Mouse (Mus musculus): Measurements from ENCODE around the gene Cd3e. TPM values are rescaled to one million over a fixed set of nuclear protein-coding genes. Genes with fewer than 3 reads are reported as not detected.

Cd3e gene
- polyA plus RNA-seq, 1 experiment from 2014 or later, result not detected

DNA sequence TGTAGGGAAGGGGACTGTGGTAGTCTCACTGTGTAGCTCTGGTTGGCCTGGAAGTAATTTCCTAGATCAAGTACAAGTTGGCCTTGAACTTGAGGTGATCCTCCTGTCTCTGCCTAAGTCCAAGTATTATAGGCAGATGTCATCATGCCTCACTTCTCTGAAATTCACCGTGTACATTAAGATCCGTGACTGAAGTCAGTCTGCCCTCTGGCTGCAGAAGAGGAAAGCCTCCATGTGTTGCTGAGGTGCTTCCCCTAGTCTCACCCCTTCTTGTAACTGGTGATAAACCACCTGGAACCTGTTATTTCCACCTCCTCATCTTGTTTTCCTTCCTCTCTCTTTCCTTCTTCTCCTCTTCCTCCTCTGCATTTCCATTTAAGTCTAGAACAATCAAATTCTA, 5.5 kb upstream of the Cd3e start:
- 33% methylated on average over 2 of the region's 2 CpGs for WGBS
- DNase-seq (ENCODE audit: low spot score) (no peak), ATAC-seq (replicated peaks; ENCODE audit: insufficient number of reproducible peaks, low FRiP score, low TSS enrichment, low read depth) (no peak)
- no peak overlapping the region for H3K4me3 ChIP-seq (ENCODE audit: low read depth, low read length)
- H3K4me1 ChIP-seq (ENCODE audit: control insufficient read depth, insufficient read depth, low read length), result no peaks in the 10 kb centered on the region
- no peaks in the 10 kb centered on the region for H3K27me3 ChIP-seq (ENCODE audit: control insufficient read depth, insufficient read depth, low read length)
- H3K9me3 ChIP-seq (replicated peaks; ENCODE audit: control insufficient read depth, low read length), result no peaks in the 10 kb centered on the region
- no peak overlapping the region for H3K9ac ChIP-seq (replicated peaks; ENCODE audit: low read length)
- H3K27ac ChIP-seq (replicated peaks; ENCODE audit: low read depth, low read length), result no peak overlapping the region
- H3K36me3 ChIP-seq (replicated peaks; ENCODE audit: control insufficient read depth, insufficient read depth, low read depth, low read length), result no peaks in the 10 kb centered on the region
- H3K4me2 ChIP-seq (ENCODE audit: low read depth, low read length), result no peak overlapping the region

DNA sequence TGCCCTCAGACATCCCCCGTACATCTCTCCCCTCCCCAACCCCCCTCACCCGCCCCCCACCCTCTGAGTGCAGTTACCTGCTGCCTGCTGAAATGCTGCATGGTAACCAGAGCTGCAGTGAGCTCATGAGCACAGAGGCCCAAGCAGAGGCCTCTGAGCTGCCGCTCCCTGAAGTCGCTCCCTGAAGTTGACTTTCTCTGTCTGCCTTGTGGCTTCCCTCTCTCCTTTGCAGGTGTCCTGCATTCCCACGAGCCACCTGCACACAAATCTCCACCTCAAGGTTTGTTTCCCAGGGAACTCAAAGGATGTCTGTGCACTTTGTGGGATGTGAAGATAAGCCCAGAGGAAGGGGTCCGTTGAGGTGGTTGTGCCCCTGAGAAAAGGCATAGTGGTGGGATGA, 1.9 kb upstream of the Cd3e start:
- H3K4me3 ChIP-seq (ENCODE audit: low read depth, low read length), result no peak overlapping the region
- H3K36me3 ChIP-seq (replicated peaks; ENCODE audit: control insufficient read depth, insufficient read depth, low read depth, low read length), result no peaks in the 10 kb centered on the region
- H3K4me1 ChIP-seq (ENCODE audit: control insufficient read depth, insufficient read depth, low read length), result no peaks in the 10 kb centered on the region
- no peaks in the 10 kb centered on the region for H3K9me3 ChIP-seq (replicated peaks; ENCODE audit: control insufficient read depth, low read length)
- DNase-seq (ENCODE audit: low spot score), result no peak
- ATAC-seq (replicated peaks; ENCODE audit: insufficient number of reproducible peaks, low FRiP score, low TSS enrichment, low read depth), result no peak
- no peak overlapping the region for H3K4me2 ChIP-seq (ENCODE audit: low read depth, low read length)
- H3K9ac ChIP-seq (replicated peaks; ENCODE audit: low read length), result no peak overlapping the region
- no peak overlapping the region for H3K27ac ChIP-seq (replicated peaks; ENCODE audit: low read depth, low read length)
- H3K27me3 ChIP-seq (ENCODE audit: control insufficient read depth, insufficient read depth, low read length), result no peaks in the 10 kb centered on the region
- 52% methylated on average over 6 of the region's 6 CpGs for WGBS

DNA sequence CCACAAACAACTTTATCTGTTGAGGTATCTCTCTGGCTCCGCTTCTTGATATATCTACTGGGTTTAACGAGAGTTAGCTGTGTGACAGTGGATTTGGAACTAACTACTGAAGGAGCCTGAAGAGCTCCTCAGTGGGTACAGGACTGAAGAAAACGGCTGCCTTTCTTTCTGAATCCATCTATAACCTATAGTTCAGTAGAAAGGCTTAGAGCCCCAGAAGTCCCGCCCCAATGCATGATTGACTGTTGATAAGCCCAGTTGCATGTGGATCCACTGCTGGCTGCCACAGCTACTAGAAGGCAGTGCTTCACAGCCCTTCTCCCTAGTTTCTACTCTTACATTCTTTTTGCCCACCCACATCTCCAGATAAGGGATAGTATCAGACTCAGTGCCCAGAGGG, 1.0 kb upstream of the Cd3e start:
- Histone ChIP-seq H3K4me1 (ENCODE audit: control insufficient read depth, insufficient read depth, low read length) (no peaks in the 10 kb centered on the region), H3K9me3 (replicated peaks; ENCODE audit: control insufficient read depth, low read length) (no peaks in the 10 kb centered on the region), H3K9ac (replicated peaks; ENCODE audit: low read length) (no peak overlapping the region), H3K4me3 (ENCODE audit: low read depth, low read length) (no peak overlapping the region), H3K4me2 (ENCODE audit: low read depth, low read length) (no peak overlapping the region), H3K27me3 (ENCODE audit: control insufficient read depth, insufficient read depth, low read length) (no peaks in the 10 kb centered on the region), H3K27ac (replicated peaks; ENCODE audit: low read depth, low read length) (no peak overlapping the region), H3K36me3 (replicated peaks; ENCODE audit: control insufficient read depth, insufficient read depth, low read depth, low read length) (no peaks in the 10 kb centered on the region)
- ATAC-seq (replicated peaks; ENCODE audit: insufficient number of reproducible peaks, low FRiP score, low TSS enrichment, low read depth), result no peak
- DNase-seq (ENCODE audit: low spot score), result peak; percentile 2
- 78% methylated on average over 4 of the region's 4 CpGs for WGBS

DNA sequence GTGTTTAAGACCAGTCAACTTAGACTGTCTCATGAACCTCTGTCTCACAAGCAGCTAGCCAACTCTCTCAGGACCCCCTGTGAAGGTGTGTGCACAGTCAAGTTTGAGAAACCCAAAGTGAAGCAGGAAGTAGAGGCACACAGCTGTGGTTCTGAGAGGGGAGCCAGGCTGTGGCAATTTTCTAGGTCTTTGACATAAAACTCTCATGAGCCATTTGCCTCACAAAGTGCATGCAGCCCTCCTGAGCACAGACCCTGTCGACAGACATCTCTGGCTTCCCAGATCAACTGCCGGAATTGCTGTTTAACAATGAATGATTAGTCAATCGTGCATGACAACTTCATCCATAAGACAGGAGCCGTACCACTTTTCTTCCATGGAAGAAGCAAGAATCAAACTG, 1.1 kb downstream of the Cd3e start:
- 66% methylated on average over 4 of the region's 4 CpGs for WGBS
- ATAC-seq (replicated peaks; ENCODE audit: insufficient number of reproducible peaks, low FRiP score, low TSS enrichment, low read depth), result no peak

DNA sequence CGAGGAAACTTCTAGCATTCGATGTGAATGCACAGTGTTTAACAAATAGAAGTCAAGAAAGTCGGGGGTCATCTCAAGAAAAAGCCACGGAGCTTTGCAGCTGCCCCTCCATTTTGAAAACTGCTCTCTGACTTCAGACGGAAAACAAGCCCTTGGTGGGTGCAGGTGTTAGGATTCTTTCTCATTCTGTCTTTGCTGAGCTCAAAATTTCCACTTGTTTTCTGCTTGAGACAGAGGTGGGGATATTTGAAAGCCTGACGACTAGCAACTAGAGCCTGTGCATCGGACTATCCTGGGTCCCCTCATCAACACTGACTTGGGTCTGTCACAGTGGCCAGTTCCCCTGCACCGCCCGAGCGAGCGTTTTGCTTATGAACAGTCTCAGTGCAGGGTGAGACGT, 2.0 kb downstream of the Cd3e start:
- Histone ChIP-seq H3K27ac (replicated peaks; ENCODE audit: low read depth, low read length) (no peak overlapping the region), H3K4me3 (ENCODE audit: low read depth, low read length) (no peak overlapping the region), H3K36me3 (replicated peaks; ENCODE audit: control insufficient read depth, insufficient read depth, low read depth, low read length) (no peaks in the 10 kb centered on the region), H3K9ac (replicated peaks; ENCODE audit: low read length) (no peak overlapping the region), H3K4me2 (ENCODE audit: low read depth, low read length) (no peak overlapping the region), H3K27me3 (ENCODE audit: control insufficient read depth, insufficient read depth, low read length) (no peaks in the 10 kb centered on the region), H3K9me3 (replicated peaks; ENCODE audit: control insufficient read depth, low read length) (no peaks in the 10 kb centered on the region), H3K4me1 (ENCODE audit: control insufficient read depth, insufficient read depth, low read length) (no peaks in the 10 kb centered on the region)
- WGBS, result 81% methylated on average over 12 of the region's 12 CpGs
- DNase-seq (ENCODE audit: low spot score) (no peak), ATAC-seq (replicated peaks; ENCODE audit: insufficient number of reproducible peaks, low FRiP score, low TSS enrichment, low read depth) (no peak)

More for the DNA sequence above, 1.1 kb downstream of the Cd3e start:
- no peaks in the 10 kb centered on the region for H3K4me1 ChIP-seq (ENCODE audit: control insufficient read depth, insufficient read depth, low read length)
- H3K27ac ChIP-seq (replicated peaks; ENCODE audit: low read depth, low read length), result no peak overlapping the region
- H3K36me3 ChIP-seq (replicated peaks; ENCODE audit: control insufficient read depth, insufficient read depth, low read depth, low read length), result no peaks in the 10 kb centered on the region
- no peak overlapping the region for H3K9ac ChIP-seq (replicated peaks; ENCODE audit: low read length)
- H3K9me3 ChIP-seq (replicated peaks; ENCODE audit: control insufficient read depth, low read length), result no peaks in the 10 kb centered on the region
- DNase-seq (ENCODE audit: low spot score), result no peak
- H3K27me3 ChIP-seq (ENCODE audit: control insufficient read depth, insufficient read depth, low read length), result no peaks in the 10 kb centered on the region
- H3K4me3 ChIP-seq (ENCODE audit: low read depth, low read length), result no peak overlapping the region
- no peak overlapping the region for H3K4me2 ChIP-seq (ENCODE audit: low read depth, low read length)

DNA sequence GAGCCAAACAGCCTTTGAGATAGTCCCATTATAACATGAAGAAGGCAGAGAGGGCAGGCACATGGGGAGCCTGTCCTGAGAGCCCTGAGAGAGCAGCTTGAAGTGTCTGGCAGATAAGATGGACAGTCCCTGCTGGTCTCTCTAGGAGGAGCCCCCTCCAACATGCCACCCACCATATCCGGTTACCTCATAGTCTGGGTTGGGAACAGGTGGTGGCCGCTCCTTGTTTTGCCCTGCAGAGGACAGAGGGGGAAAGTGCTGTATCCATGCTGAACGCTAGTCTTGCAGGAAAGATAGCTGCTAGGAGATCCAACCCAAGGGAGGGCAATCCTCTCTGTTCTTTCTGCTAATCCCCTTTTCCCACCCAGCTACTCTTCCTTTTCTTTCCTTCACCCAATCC, 9.2 kb downstream of the Cd3e start:
- ATAC-seq (replicated peaks; ENCODE audit: insufficient number of reproducible peaks, low FRiP score, low TSS enrichment, low read depth) (no peak), DNase-seq (ENCODE audit: low spot score) (no peak)
- Histone ChIP-seq H3K27ac (replicated peaks; ENCODE audit: low read depth, low read length) (no peak overlapping the region), H3K4me3 (ENCODE audit: low read depth, low read length) (no peak overlapping the region), H3K9ac (replicated peaks; ENCODE audit: low read length) (no peak overlapping the region), H3K27me3 (ENCODE audit: control insufficient read depth, insufficient read depth, low read length) (no peaks in the 10 kb centered on the region), H3K4me2 (ENCODE audit: low read depth, low read length) (no peak overlapping the region), H3K4me1 (ENCODE audit: control insufficient read depth, insufficient read depth, low read length) (no peaks in the 10 kb centered on the region), H3K9me3 (replicated peaks; ENCODE audit: control insufficient read depth, low read length) (no peaks in the 10 kb centered on the region), H3K36me3 (replicated peaks; ENCODE audit: control insufficient read depth, insufficient read depth, low read depth, low read length) (no peaks in the 10 kb centered on the region)
- 75% methylated on average over 3 of the region's 3 CpGs for WGBS

DNA sequence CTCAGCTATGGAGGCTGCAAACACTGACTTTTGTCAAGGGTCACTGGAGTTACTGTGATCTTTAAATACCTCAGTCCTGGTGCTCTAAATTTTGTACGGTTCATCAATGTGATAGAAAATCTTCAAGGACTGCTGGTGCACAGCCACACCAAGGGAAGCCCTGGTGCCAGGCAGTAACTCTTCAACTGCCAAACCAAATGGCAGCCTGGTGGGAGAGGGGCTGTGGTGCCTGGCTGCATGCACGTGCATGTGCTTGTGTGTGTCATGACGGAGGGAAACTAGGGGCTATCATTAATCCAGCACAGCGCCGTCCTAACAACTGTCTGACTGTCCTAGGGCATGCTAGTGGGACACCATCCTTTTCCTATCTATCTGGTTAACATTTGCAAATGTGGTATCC, 9.7 kb downstream of the Cd3e start:
- Histone ChIP-seq H3K4me1 (ENCODE audit: control insufficient read depth, insufficient read depth, low read length) (no peaks in the 10 kb centered on the region), H3K9me3 (replicated peaks; ENCODE audit: control insufficient read depth, low read length) (no peaks in the 10 kb centered on the region), H3K27me3 (ENCODE audit: control insufficient read depth, insufficient read depth, low read length) (no peaks in the 10 kb centered on the region), H3K36me3 (replicated peaks; ENCODE audit: control insufficient read depth, insufficient read depth, low read depth, low read length) (no peaks in the 10 kb centered on the region), H3K9ac (replicated peaks; ENCODE audit: low read length) (no peak overlapping the region), H3K4me3 (ENCODE audit: low read depth, low read length) (no peak overlapping the region), H3K4me2 (ENCODE audit: low read depth, low read length) (no peak overlapping the region), H3K27ac (replicated peaks; ENCODE audit: low read depth, low read length) (no peak overlapping the region)
- ATAC-seq (replicated peaks; ENCODE audit: insufficient number of reproducible peaks, low FRiP score, low TSS enrichment, low read depth), result no peak
- no peak for DNase-seq (ENCODE audit: low spot score)
- 69% methylated on average over 5 of the region's 5 CpGs for WGBS

DNA sequence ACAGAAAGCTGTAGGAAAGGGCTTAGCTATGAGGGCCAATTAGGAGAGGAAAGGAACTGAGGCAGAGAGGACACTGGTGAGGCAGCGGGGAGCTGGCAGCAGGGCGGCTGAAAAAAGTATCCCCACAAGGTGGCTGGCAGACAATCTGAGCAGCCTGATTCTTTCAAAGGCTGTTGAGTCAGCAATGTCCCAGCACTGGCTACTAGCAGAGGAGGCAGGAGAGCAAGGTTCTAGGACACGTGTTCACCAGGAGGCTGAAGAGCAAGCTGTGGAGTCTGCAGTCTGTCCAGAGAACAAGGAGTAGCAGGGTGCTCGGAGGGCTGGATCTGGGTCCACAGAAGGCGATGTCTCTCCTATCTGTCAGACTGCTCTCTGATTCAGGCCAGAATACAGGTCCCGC, 10.3 kb downstream of the Cd3e start:
- ATAC-seq (replicated peaks; ENCODE audit: insufficient number of reproducible peaks, low FRiP score, low TSS enrichment, low read depth) (no peak), DNase-seq (ENCODE audit: low spot score) (no peak)
- H3K4me1 ChIP-seq (ENCODE audit: control insufficient read depth, insufficient read depth, low read length), result no peaks in the 10 kb centered on the region
- no peaks in the 10 kb centered on the region for H3K27me3 ChIP-seq (ENCODE audit: control insufficient read depth, insufficient read depth, low read length)
- no peak overlapping the region for H3K27ac ChIP-seq (replicated peaks; ENCODE audit: low read depth, low read length)
- no peak overlapping the region for H3K9ac ChIP-seq (replicated peaks; ENCODE audit: low read length)
- no peaks in the 10 kb centered on the region for H3K9me3 ChIP-seq (replicated peaks; ENCODE audit: control insufficient read depth, low read length)
- H3K4me3 ChIP-seq (ENCODE audit: low read depth, low read length), result no peak overlapping the region
- H3K4me2 ChIP-seq (ENCODE audit: low read depth, low read length), result no peak overlapping the region
- no peaks in the 10 kb centered on the region for H3K36me3 ChIP-seq (replicated peaks; ENCODE audit: control insufficient read depth, insufficient read depth, low read depth, low read length)
- 55% methylated on average over 6 of the region's 6 CpGs for WGBS

DNA sequence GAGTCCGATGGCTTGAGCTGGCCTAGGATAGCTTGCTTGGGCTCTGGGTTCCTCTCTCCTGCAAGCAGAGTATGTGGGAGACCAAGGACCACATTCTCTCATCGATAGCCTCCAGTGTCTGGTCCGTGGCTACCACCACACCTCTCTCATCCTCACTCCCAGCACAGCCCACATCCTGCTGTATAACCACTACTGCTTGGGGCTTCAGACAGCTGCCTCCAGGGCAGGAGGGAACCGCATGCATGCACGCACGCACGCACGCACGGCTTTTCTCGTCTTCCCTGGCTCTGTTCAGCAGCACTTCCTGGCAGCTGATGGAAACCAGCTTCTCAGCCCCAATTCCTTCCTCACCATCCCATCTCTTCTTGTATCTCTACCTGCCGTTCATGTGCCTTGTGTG, 11.3 kb downstream of the Cd3e start:
- Histone ChIP-seq H3K4me1 (ENCODE audit: control insufficient read depth, insufficient read depth, low read length) (no peaks in the 10 kb centered on the region), H3K27me3 (ENCODE audit: control insufficient read depth, insufficient read depth, low read length) (no peaks in the 10 kb centered on the region), H3K4me3 (ENCODE audit: low read depth, low read length) (no peak overlapping the region), H3K36me3 (replicated peaks; ENCODE audit: control insufficient read depth, insufficient read depth, low read depth, low read length) (no peaks in the 10 kb centered on the region), H3K9ac (replicated peaks; ENCODE audit: low read length) (no peak overlapping the region), H3K4me2 (ENCODE audit: low read depth, low read length) (no peak overlapping the region), H3K9me3 (replicated peaks; ENCODE audit: control insufficient read depth, low read length) (no peaks in the 10 kb centered on the region), H3K27ac (replicated peaks; ENCODE audit: low read depth, low read length) (no peak overlapping the region)
- 73% methylated on average over 11 of the region's 11 CpGs for WGBS
- ATAC-seq (replicated peaks; ENCODE audit: insufficient number of reproducible peaks, low FRiP score, low TSS enrichment, low read depth), result no peak
- no peak for DNase-seq (ENCODE audit: low spot score)
